Mouse (Mus musculus) E14TG2a.4 (cell line): ENCODE results near the gene Arhgef16.

Experiments
- CTCF ChIP-seq: conservative IDR thresholded peaks from 2 replicates; pipeline ENCODE4 v1.5.1; 2014; ENCODE audit warnings: low read length
- NANOG ChIP-seq: IDR thresholded peaks from 2 replicates; pipeline ENCODE4 v1.6.1; 2014; ENCODE audit warnings: borderline replicate concordance, low read length, mixed read lengths
- POU5F1 ChIP-seq: IDR thresholded peaks from 2 replicates; pipeline ENCODE4 v1.6.1; 2014; ENCODE audit warnings: low read length, borderline replicate concordance

DNA sequence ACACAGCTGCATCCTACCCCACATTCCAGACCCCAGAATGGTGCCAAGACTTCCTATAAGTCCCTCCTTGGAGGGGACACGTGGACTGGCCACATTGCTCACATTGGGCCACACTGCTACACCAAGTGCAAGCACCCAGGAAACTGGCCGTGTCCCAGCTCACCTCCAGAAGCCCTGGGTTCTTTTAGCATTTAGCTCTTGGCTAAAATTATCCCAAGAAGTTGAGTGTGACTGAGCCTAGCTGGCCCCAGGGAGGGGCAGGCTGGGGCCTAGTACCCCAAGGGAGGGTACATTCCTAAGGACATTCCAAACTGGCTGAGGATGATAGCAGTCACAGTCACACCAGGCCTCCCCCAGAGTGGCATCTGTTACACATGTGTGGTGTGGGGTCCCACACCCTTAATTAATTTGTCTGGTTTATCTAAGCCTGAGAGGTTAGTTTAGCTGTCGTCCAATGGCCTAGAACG, 7.7 kb downstream of the Arhgef16 start:
- no peak for TF ChIP-seq CTCF
- TF ChIP-seq POU5F1, result no peak
- no peak for TF ChIP-seq NANOG
